Mouse (Mus musculus): ENCODE data around the gene Armh3.

DNA sequence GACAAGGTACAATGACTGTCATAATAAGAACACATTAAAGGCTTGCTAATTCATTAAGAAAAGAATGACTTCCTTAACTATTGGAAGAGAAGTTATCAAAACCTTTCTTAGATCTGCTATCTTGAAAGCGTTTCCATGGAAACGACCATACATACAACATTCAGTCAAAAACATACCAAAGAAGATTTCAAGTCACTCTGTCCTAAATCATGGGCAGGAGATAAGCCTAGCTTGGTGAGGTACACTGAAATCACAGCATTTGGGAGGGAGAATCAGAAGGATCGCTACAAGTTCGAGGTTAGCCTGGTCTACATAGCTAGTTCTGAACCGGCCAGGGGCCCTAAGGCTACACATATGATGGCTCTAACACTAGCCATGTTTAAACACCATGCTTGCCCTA is 923 bp downstream of the Armh3 start:
- TF ChIP-seq CTCF (conservative IDR thresholded peaks at IDR 0.05; ENCODE audit: low read length): no peak
- no peak for TF ChIP-seq POU5F1 (IDR thresholded peaks at IDR 0.05; ENCODE audit: borderline replicate concordance, low read length)
